Mouse (Mus musculus) kidney, embryonic 15.5 days (tissue): Measurements from ENCODE around the gene Unc13d. TPM values are rescaled to one million over a fixed set of nuclear protein-coding genes. Genes with fewer than 3 reads are reported as not detected.

Experiments used
- ATAC-seq: fragments of 200-750 bp; cut with Nextera tagmentation; replicated peaks from 2 replicates; pipeline ENCODE4 v1.8.0; 2017; ENCODE audit warnings: moderate TSS enrichment; ENCODE audit not compliant: low FRiP score
- H3K27ac ChIP-seq: fragments of 300-500 bp; sonication (generic); 2 replicates; pipeline ENCODE4 v1.5.1; 2015; ENCODE audit warnings: mild to moderate bottlenecking, inconsistent platforms
- H3K27me3 ChIP-seq: fragments of 300-500 bp; sonication (generic); 2 replicates; pipeline ENCODE4 v1.6.1; 2015; ENCODE audit warnings: inconsistent platforms
- H3K36me3 ChIP-seq: fragments of 300-500 bp; sonication (generic); 2 replicates; pipeline ENCODE4 v1.6.1; 2015; ENCODE audit warnings: inconsistent platforms
- H3K4me1 ChIP-seq: fragments of 300-500 bp; sonication (generic); 2 replicates; pipeline ENCODE4 v1.6.1; 2015; ENCODE audit warnings: inconsistent platforms
- H3K4me2 ChIP-seq: fragments of 300-500 bp; sonication (generic); 2 replicates; pipeline ENCODE4 v1.6.1; 2015; ENCODE audit warnings: moderate library complexity, mild to moderate bottlenecking, inconsistent platforms
- H3K4me3 ChIP-seq: fragments of 300-500 bp; sonication (generic); replicated peaks from 2 replicates; pipeline ENCODE4 v1.5.1; 2015; ENCODE audit warnings: mild to moderate bottlenecking, inconsistent platforms
- H3K9ac ChIP-seq: fragments of 300-500 bp; sonication (generic); 2 replicates; pipeline ENCODE4 v1.6.1; 2015; ENCODE audit warnings: mild to moderate bottlenecking, inconsistent platforms
- H3K9me3 ChIP-seq: fragments of 300-500 bp; sonication (generic); replicated peaks from 2 replicates; pipeline ENCODE4 v1.6.1; 2016; ENCODE audit warnings: inconsistent platforms
- WGBS: fragments of 180-500 bp; shearing (Covaris S2); methylation state at CpG from one replicate; pipeline ENCODE4 v1.1.7; 2015; ENCODE audit warnings: mixed read lengths; 5-methylcytosine and 5-hydroxymethylcytosine counted together
- polyA plus RNA-seq: library from polyadenylated mRNA; unstranded; fragments of >200 nt; fragmentation: Nextera tagmentation; extraction: Ambion mirVana; gene quantifications from 2 replicates; pipeline ENCODE4 v1.2.1, GENCODE M21; 2015

Unc13d gene
- polyA plus RNA-seq, 1 experiment from 2014 or later, result 1.5 TPM

GRCm38 (mm10) chr11:116107777-116108285 is 30.1 kb upstream of the Unc13d start:
- peak overlapping the region; percentile 56 for H3K9ac ChIP-seq
- H3K36me3 ChIP-seq, result no peaks in the 10 kb centered on the region
- peak overlapping the region; percentile 52 for H3K27ac ChIP-seq
- 20% methylated on average over 19 of the region's 19 CpGs for WGBS
- peak overlapping the region; percentile 64 for H3K4me2 ChIP-seq
- H3K27me3 ChIP-seq, result peaks cover 50% of the 10 kb centered on the region
- H3K4me1 ChIP-seq, result peaks cover 79% of the 10 kb centered on the region
- 0 out of 2 replicates have a peak, but pooled peaks have one; percentile 4 for ATAC-seq
- H3K4me3 ChIP-seq, result peak overlapping the region; percentile 57
- no peaks in the 10 kb centered on the region for H3K9me3 ChIP-seq

- Histone ChIP-seq H3K4me2 (peak overlapping the region; percentile 64), H3K9me3 (no peaks in the 10 kb centered on the region), H3K27me3 (peaks cover 50% of the 10 kb centered on the region), H3K27ac (peak overlapping the region; percentile 52), H3K4me3 (peak overlapping the region; percentile 57), H3K36me3 (no peaks in the 10 kb centered on the region), H3K4me1 (peaks cover 83% of the 10 kb centered on the region), H3K9ac (peak overlapping the region; percentile 56)
- WGBS, result 28% methylated on average over 14 of the region's 14 CpGs
- no peak for ATAC-seq
These were observed 29.4 kb upstream of the Unc13d start for GRCm38 (mm10) chr11:116106963-116107776.

GRCm38 (mm10) chr11:116106154-116106962 is 28.6 kb upstream of the Unc13d start:
- no peaks in the 10 kb centered on the region for H3K9me3 ChIP-seq
- peaks cover 91% of the 10 kb centered on the region for H3K4me1 ChIP-seq
- ATAC-seq, result no peak
- WGBS, result 22% methylated on average over 32 of the region's 32 CpGs
- H3K9ac ChIP-seq, result 0 out of 2 replicates have a peak overlapping the region, but pooled peaks have one; percentile 26
- no peaks in the 10 kb centered on the region for H3K36me3 ChIP-seq
- H3K4me2 ChIP-seq, result peak overlapping the region; percentile 64
- peak overlapping the region; percentile 52; the same call in 1 of the 2 replicates for H3K27ac ChIP-seq
- H3K4me3 ChIP-seq, result peak overlapping the region; percentile 18
- peaks cover 47% of the 10 kb centered on the region for H3K27me3 ChIP-seq

GRCm38 (mm10) chr11:116105065-116105464 is 27.3 kb upstream of the Unc13d start:
- Histone ChIP-seq H3K27ac (no peak overlapping the region), H3K4me1 (peaks cover 96% of the 10 kb centered on the region), H3K4me3 (no peak overlapping the region), H3K27me3 (peaks cover 34% of the 10 kb centered on the region), H3K36me3 (no peaks in the 10 kb centered on the region), H3K9ac (no peak overlapping the region), H3K9me3 (no peaks in the 10 kb centered on the region), H3K4me2 (no peak overlapping the region)
- no peak for ATAC-seq
- WGBS, result 87% methylated on average over 2 of the region's 2 CpGs

- Histone ChIP-seq H3K4me3 (no peak overlapping the region), H3K4me2 (peak overlapping the region; percentile 25; the same call in 1 of the 2 replicates), H3K9ac (no peak overlapping the region), H3K9me3 (no peaks in the 10 kb centered on the region), H3K27ac (peak overlapping the region; percentile 90), H3K36me3 (no peaks in the 10 kb centered on the region), H3K27me3 (peaks cover 25% of the 10 kb centered on the region), H3K4me1 (peaks cover 96% of the 10 kb centered on the region)
- 32% methylated on average over 14 of the region's 14 CpGs for WGBS
- peak; percentile 63 for ATAC-seq
These were observed 26.4 kb upstream of the Unc13d start for GRCm38 (mm10) chr11:116104006-116104646.

GRCm38 (mm10) chr11:116103572-116103971 is 25.8 kb upstream of the Unc13d start:
- H3K9me3 ChIP-seq, result no peaks in the 10 kb centered on the region
- peak overlapping the region; percentile 25; the same call in 1 of the 2 replicates for H3K4me2 ChIP-seq
- 68% methylated on average over 12 of the region's 12 CpGs for WGBS
- no peaks in the 10 kb centered on the region for H3K36me3 ChIP-seq
- H3K4me1 ChIP-seq, result peaks cover 96% of the 10 kb centered on the region
- peak overlapping the region; percentile 90 for H3K27ac ChIP-seq
- ATAC-seq, result no peak
- H3K9ac ChIP-seq, result no peak overlapping the region
- H3K27me3 ChIP-seq, result peaks cover 20% of the 10 kb centered on the region
- no peak overlapping the region for H3K4me3 ChIP-seq

- no peaks in the 10 kb centered on the region for H3K36me3 ChIP-seq
- peak overlapping the region; percentile 96 for H3K27ac ChIP-seq
- H3K27me3 ChIP-seq, result peaks cover 9% of the 10 kb centered on the region
- peak overlapping the region; percentile 25; the same call in 1 of the 2 replicates for H3K9ac ChIP-seq
- H3K4me2 ChIP-seq, result peak overlapping the region; percentile 24; the same call in 1 of the 2 replicates
- WGBS, result 44% methylated on average over 3 of the region's 4 CpGs
- no peak overlapping the region for H3K4me3 ChIP-seq
- peaks cover 89% of the 10 kb centered on the region for H3K4me1 ChIP-seq
- ATAC-seq, result no peak
- H3K9me3 ChIP-seq, result no peaks in the 10 kb centered on the region
These were observed 24.7 kb upstream of the Unc13d start for GRCm38 (mm10) chr11:116102472-116102871.

GRCm38 (mm10) chr11:116101931-116102381 is 24.2 kb upstream of the Unc13d start:
- H3K36me3 ChIP-seq, result no peaks in the 10 kb centered on the region
- ATAC-seq, result no peak
- peaks cover 3% of the 10 kb centered on the region; the same call in 1 of the 2 replicates for H3K27me3 ChIP-seq
- H3K4me1 ChIP-seq, result peaks cover 83% of the 10 kb centered on the region
- H3K27ac ChIP-seq, result peak overlapping the region; percentile 96
- H3K4me2 ChIP-seq, result peak overlapping the region; percentile 24
- no peak overlapping the region for H3K4me3 ChIP-seq
- no peaks in the 10 kb centered on the region for H3K9me3 ChIP-seq
- WGBS, result 32% methylated on average over 11 of the region's 11 CpGs
- H3K9ac ChIP-seq, result peak overlapping the region; percentile 25; the same call in 1 of the 2 replicates

- H3K27ac ChIP-seq, result peak overlapping the region; percentile 96
- H3K4me1 ChIP-seq, result peaks cover 72% of the 10 kb centered on the region
- no peaks in the 10 kb centered on the region for H3K27me3 ChIP-seq
- no peaks in the 10 kb centered on the region; the same call in 1 of the 2 replicates for H3K9me3 ChIP-seq
- WGBS, result 74% methylated on average over 7 of the region's 7 CpGs
- H3K4me2 ChIP-seq, result no peak overlapping the region
- ATAC-seq, result no peak
- no peak overlapping the region for H3K4me3 ChIP-seq
- no peaks in the 10 kb centered on the region for H3K36me3 ChIP-seq
- no peak overlapping the region for H3K9ac ChIP-seq
These were observed 23.1 kb upstream of the Unc13d start for GRCm38 (mm10) chr11:116100839-116101238.

GRCm38 (mm10) chr11:116100385-116100784 is 22.6 kb upstream of the Unc13d start:
- Histone ChIP-seq H3K4me2 (peak overlapping the region; percentile 40; the same call in 1 of the 2 replicates), H3K36me3 (no peaks in the 10 kb centered on the region), H3K27ac (peak overlapping the region; percentile 96), H3K27me3 (no peaks in the 10 kb centered on the region), H3K4me1 (peaks cover 68% of the 10 kb centered on the region), H3K9ac (no peak overlapping the region), H3K4me3 (no peak overlapping the region), H3K9me3 (no peaks in the 10 kb centered on the region; the same call in 1 of the 2 replicates)
- WGBS, result 63% methylated on average over 6 of the region's 6 CpGs
- ATAC-seq, result no peak

GRCm38 (mm10) chr11:116099462-116099861 is 21.7 kb upstream of the Unc13d start:
- Histone ChIP-seq H3K9ac (no peak overlapping the region), H3K36me3 (no peaks in the 10 kb centered on the region), H3K9me3 (no peaks in the 10 kb centered on the region; the same call in 1 of the 2 replicates), H3K4me3 (peak overlapping the region; percentile 11; the same call in 1 of the 2 replicates), H3K4me1 (peaks cover 60% of the 10 kb centered on the region), H3K4me2 (peak overlapping the region; percentile 40), H3K27me3 (no peaks in the 10 kb centered on the region), H3K27ac (peak overlapping the region; percentile 96)
- no peak for ATAC-seq
- 78% methylated on average over 6 of the region's 6 CpGs for WGBS
